Comparison of ENCODE assay signal across 32 mouse cellular contexts in the genomic region with DNA sequence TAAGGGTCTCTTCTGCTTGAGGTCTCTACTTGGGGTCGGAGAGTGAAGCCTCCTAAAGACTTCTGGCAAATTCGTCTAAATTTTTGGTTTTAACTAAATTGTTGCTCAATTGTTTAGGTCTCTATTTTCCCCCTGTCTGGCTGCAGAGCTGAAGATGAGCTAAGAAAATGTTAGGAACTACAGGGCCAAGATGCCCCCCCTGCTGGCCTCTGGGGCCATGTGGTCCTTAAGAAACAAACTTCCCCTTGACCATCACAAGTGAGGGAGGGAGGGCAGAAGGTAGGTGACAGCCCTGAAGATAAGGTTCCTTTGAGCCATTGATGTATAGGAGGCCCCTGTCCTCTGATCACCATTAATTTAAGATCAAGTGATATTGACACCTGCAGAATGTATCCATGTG.
"Had no signal": no experiment of that assay in that cellular context is flagged by ENCODE, and none has a peak within 500 bp of the region (broad histone marks: within the 10 kb centered on the region; RNA-seq: fewer than 3 reads in every experiment).

No protein-coding gene starts in this region.

- H3K27me3 ChIP-seq: heart, embryonic 12.5 days; heart, embryonic 13.5 days; heart, embryonic 15.5 days; hindbrain, embryonic 12.5 days; hindbrain, embryonic 13.5 days; hindbrain, embryonic 15.5 days; kidney, embryonic 15.5 days had no signal

- H3K36me3 ChIP-seq: heart, embryonic 15.5 days; hindbrain, embryonic 12.5 days; hindbrain, embryonic 13.5 days; hindbrain, embryonic 15.5 days had no signal

- DNase-seq: heart, postnatal 10 days; heart, postnatal 14 days; heart, postnatal 36 days; heart, postnatal 4 days; kidney, adult 11 months; kidney, adult 18-20 months; kidney, adult 2 months; kidney, adult 8-10 months; kidney, adult 9 months; kidney, postnatal 10 days; kidney, postnatal 14 days; kidney, postnatal 25 days; kidney, postnatal 36 days; layer of hippocampus, adult 9-11 months; layer of hippocampus, postnatal 36 days had no signal

- H3K9ac ChIP-seq: heart, embryonic 12.5 days; heart, embryonic 13.5 days; heart, embryonic 15.5 days; hindbrain, embryonic 12.5 days; hindbrain, embryonic 13.5 days; hindbrain, embryonic 14.5 days; hindbrain, embryonic 15.5 days; kidney, embryonic 15.5 days had no signal

- H3K9me3 ChIP-seq: heart, embryonic 10.5 days; heart, embryonic 12.5 days; heart, embryonic 13.5 days; heart, embryonic 15.5 days; hindbrain, embryonic 10.5 days; hindbrain, embryonic 12.5 days; hindbrain, embryonic 13.5 days; hindbrain, embryonic 15.5 days; kidney, embryonic 15.5 days had no signal

- ATAC-seq: hindbrain, embryonic 16.5 days; hindbrain, postnatal 0 days; inflammation-experienced regulatory T-cells, adult 6 months; intestine, embryonic 16.5 days had no signal

- H3K4me2 ChIP-seq: heart, embryonic 11.5 days; heart, embryonic 12.5 days; heart, embryonic 13.5 days; heart, embryonic 15.5 days; hindbrain, embryonic 12.5 days; hindbrain, embryonic 13.5 days; hindbrain, embryonic 14.5 days; hindbrain, embryonic 15.5 days; kidney, embryonic 15.5 days had no signal

- H3K27ac ChIP-seq: heart, embryonic 10.5 days; heart, embryonic 13.5 days; heart, embryonic 15.5 days; hindbrain, embryonic 10.5 days; hindbrain, embryonic 14.5 days; hindbrain, embryonic 15.5 days; hindbrain, postnatal 0 days; kidney, embryonic 15.5 days; layer of hippocampus, adult 2 months; left cerebral cortex, adult 2 months had no signal

- H3K4me3 ChIP-seq: heart, embryonic 10.5 days; heart, embryonic 12.5 days; heart, embryonic 13.5 days; heart, embryonic 15.5 days; hindbrain, embryonic 10.5 days; hindbrain, embryonic 12.5 days; hindbrain, embryonic 13.5 days; hindbrain, embryonic 15.5 days; kidney, embryonic 15.5 days; layer of hippocampus, adult 2 months; left cerebral cortex, adult 2 months had no signal
